Mouse (Mus musculus) frontal cortex, postnatal 14 days (tissue): ENCODE measurements at regions not wholly inside any gene's neighbourhood (a gene's known extent, or its start where the extent isn't known, plus 50 kb on each side); places are given as distances from the start of the nearest gene placed in this dataset.
A peak's percentile ranks its signal among the peaks of the same experiment; 100 is the strongest.

Experiments used
- DNase-seq, 2 experiments: peaks; one replicate each; pipeline ENCODE4 v3.0.0; 2022; ENCODE audit warnings: low spot score in 2 of 2

DNA sequence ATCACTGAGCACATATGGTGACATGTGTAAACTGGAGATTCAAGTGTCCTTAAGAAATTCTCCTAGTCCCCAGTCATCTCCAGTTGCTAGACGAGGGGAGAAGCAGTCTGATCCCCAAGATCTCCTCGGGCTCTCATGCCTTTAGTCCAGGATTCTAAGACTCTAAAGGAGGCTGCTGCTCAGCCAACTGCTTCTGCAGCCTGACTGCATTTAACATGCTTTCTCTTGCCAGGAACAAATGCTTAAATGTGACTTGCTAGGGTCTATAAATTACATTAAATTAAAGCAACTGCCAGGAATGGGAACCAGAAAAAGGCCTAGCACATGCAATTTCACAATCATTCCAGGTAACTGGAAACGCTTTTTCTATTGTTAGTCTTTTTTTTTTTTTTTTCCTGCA is 599.8 kb upstream of the Gcfc2 start:
- no peak for DNase-seq

GRCm38 (mm10) chr6:81363969-81364529 is 559.4 kb upstream of the Gcfc2 start:
- no peak for DNase-seq

- DNase-seq = no peak
These were observed 535.0 kb upstream of the Gcfc2 start for GRCm38 (mm10) chr6:81388484-81388883.

GRCm38 (mm10) chr6:81403122-81403521 is 520.3 kb upstream of the Gcfc2 start:
- DNase-seq = no peak

GRCm38 (mm10) chr6:81413611-81414010 is 509.9 kb upstream of the Gcfc2 start:
- peak in 1 of 2 experiments; percentile 9 for DNase-seq

- no peak for DNase-seq
These were observed 488.7 kb upstream of the Gcfc2 start for GRCm38 (mm10) chr6:81434745-81435144.

DNA sequence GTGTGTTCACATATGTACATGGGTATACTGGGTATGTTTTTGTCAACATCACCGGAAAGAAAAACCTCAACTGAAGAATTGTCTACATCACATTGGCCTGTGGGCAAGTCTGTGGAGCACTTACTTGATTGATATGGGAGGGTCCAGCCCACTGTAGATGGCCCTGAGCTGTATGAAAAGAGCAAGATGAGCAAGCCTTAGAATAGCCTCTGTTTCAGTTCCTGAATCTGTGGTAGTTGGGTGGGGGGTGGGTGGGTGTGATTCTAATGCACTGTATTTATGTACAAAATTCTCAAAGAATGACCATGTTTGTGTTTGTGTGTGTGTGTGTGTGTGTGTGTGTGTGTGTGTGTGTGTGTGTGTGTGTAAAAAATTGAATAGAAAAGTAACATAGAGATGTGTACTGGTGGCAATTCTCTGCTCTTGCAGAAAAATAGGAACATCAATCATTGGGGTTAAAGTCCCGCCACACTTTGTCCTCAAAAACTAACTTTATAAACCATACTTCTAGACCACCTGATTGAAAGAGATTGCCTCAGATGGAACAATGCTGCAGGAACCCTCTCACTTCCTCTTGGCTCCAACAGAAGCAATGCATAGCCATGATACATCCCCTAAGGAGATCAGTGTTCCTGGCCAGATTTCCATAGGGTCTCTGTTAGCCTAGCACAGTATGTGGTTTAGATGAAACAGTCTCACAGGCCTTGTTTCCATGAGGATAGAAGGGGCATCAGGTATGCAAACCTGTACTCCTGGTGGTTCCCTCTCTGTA is 484.3 kb upstream of the Gcfc2 start:
- DNase-seq = no peak

DNA sequence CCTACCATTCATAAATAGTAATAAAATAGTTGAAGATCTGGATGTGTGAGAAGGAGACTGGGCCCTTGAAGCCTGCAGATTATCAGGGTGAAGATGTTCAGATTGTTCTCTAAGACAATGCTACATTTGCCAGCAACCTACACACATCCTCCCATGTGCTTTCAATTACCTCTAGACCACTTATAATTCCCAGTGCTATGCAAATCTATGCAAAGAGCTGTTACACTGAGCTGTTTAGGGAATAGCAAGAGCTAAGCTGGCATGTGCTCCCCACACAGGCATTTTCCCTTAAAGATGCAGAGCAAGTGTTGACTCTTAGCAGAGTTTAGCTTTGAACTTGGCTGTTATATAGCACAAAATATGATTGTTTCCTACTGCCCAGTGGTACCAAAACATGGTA is 482.1 kb upstream of the Gcfc2 start:
- no peak for DNase-seq

DNA sequence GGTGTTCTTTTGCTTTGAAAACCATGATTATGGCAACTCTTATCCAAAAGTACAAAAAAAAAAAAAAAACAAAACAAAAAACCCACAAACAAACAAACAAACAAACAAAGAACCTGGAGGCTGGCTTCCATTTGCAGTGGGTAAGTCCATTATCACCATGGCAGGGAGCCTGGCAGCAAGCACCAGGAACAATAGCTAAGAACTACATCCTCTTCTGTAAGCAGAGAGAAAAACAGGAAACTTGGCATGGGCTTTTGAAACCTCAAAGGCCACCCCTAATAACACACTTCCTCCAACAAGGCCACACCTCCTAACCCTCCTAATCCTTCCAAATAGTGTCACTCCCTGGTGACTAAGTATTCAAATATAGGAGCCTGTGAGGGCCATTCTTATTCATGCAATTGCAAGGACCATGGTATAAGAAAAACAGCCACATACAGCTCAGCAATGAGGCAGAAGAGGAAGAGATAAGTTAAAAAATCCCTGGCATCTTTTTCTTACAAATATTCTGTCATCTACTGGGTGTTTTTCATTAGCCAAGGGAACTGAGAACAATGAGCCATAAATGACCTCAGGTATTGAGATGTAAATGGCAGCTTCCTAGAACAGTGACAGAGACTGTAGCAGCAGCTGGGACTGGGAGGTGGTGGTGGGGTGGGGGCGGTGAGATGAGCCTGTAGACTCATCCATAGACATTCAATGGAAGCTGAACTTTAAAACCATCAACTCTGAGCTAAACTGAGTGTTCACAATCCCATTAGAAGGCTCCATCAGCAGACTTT is 477.3 kb upstream of the Gcfc2 start:
- DNase-seq = no peak

- DNase-seq = no peak
These were observed 475.8 kb upstream of the Gcfc2 start for GRCm38 (mm10) chr6:81447701-81448100.

GRCm38 (mm10) chr6:81448366-81448765 is 475.1 kb upstream of the Gcfc2 start:
- DNase-seq = no peak

- DNase-seq = no peak
These were observed 462.4 kb upstream of the Gcfc2 start for GRCm38 (mm10) chr6:81461095-81461494.

- no peak for DNase-seq
These were observed 459.0 kb upstream of the Gcfc2 start for GRCm38 (mm10) chr6:81464442-81464841.

- DNase-seq = no peak
These were observed 456.9 kb upstream of the Gcfc2 start for GRCm38 (mm10) chr6:81466536-81466935.

- DNase-seq = no peak
These were observed 452.0 kb upstream of the Gcfc2 start for GRCm38 (mm10) chr6:81471340-81471955.

GRCm38 (mm10) chr6:81472506-81472905 is 451.0 kb upstream of the Gcfc2 start:
- DNase-seq = no peak

- no peak for DNase-seq
These were observed 448.7 kb upstream of the Gcfc2 start for GRCm38 (mm10) chr6:81474786-81475185.

GRCm38 (mm10) chr6:81487006-81487405 is 436.5 kb upstream of the Gcfc2 start:
- DNase-seq = no peak

GRCm38 (mm10) chr6:81496239-81496638 is 427.2 kb upstream of the Gcfc2 start:
- DNase-seq = no peak

DNA sequence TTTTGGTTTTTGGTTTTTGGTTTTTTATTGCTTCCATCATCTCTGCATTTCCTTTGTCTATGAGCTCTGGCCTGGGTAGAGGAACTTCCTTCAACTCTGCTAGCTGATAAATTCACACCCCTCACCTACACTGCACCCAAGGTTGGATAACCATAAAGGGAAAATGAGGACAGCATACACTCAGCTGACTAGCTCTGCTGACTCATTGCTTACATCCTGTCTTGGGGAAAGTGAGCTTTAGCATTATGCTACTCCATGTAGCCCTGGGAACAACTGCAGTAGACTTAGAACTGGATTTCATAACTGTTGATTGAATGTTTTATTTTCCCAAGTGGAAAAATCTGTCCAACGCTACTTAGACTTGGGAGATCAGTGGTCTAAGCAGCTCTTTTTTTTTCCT is 406.3 kb upstream of the Gcfc2 start:
- no peak for DNase-seq

GRCm38 (mm10) chr6:81562260-81562659 is 361.2 kb upstream of the Gcfc2 start:
- DNase-seq = no peak

GRCm38 (mm10) chr6:81563192-81563591 is 360.3 kb upstream of the Gcfc2 start:
- DNase-seq = no peak
